Mouse (Mus musculus) embryonic fibroblast, embryonic 13.5 days (primary cell): ENCODE results near the gene C1qbp. TPM values are rescaled to one million over a fixed set of nuclear protein-coding genes. Genes with fewer than 3 reads are reported as not detected.
A peak's percentile ranks its signal among the peaks of the same experiment; 100 is the strongest.

Source experiments
- H3K27ac ChIP-seq: 2 replicates; pipeline ENCODE4 v1.5.1; 2012; ENCODE audit warnings: low read length, control low read depth, inconsistent platforms; ENCODE audit not compliant: insufficient read depth
- H3K4me1 ChIP-seq: 2 replicates; pipeline ENCODE4 v1.6.1; 2011; ENCODE audit warnings: low read length; ENCODE audit not compliant: control insufficient read depth, insufficient read depth
- H3K4me3 ChIP-seq: 2 replicates; pipeline ENCODE4 v1.5.1; 2011; ENCODE audit warnings: mild to moderate bottlenecking, control low read depth, low read length; ENCODE audit not compliant: insufficient read depth
- CTCF ChIP-seq: IDR thresholded peaks from 2 replicates; pipeline ENCODE4 v1.5.1; 2011; ENCODE audit warnings: mild to moderate bottlenecking, control low read depth, low read length, moderate library complexity, borderline replicate concordance; ENCODE audit not compliant: insufficient read depth
- POLR2A ChIP-seq: IDR thresholded peaks from 2 replicates; pipeline ENCODE4 v1.6.1; 2011; ENCODE audit warnings: low read depth, mild to moderate bottlenecking, control low read depth, low read length, moderate library complexity
- polyA plus RNA-seq: library from polyadenylated mRNA; stranded (reverse); fragments of >200 nt; gene quantifications from 2 replicates; pipeline ENCODE4 v1.2.4, GENCODE M21; 2011; ENCODE audit warnings: low read depth; ENCODE audit not compliant: missing spikeins, insufficient read length

Gene C1qbp
- polyA plus RNA-seq, 1 experiment: 163 TPM

- TF ChIP-seq POLR2A (no peak), CTCF (no peak)
- Histone ChIP-seq H3K4me1 (no peaks in the 10 kb centered on the region), H3K4me3 (no peak overlapping the region), H3K27ac (peak overlapping the region; percentile 97)
Observed at GRCm38 (mm10) chr11:70944935-70945817, 37.6 kb downstream of the C1qbp start.

GRCm38 (mm10) chr11:70943651-70944050 is 39.2 kb downstream of the C1qbp start:
- no peak overlapping the region for H3K4me3 ChIP-seq
- no peaks in the 10 kb centered on the region for H3K4me1 ChIP-seq
- no peak overlapping the region for H3K27ac ChIP-seq
- TF ChIP-seq POLR2A (no peak), CTCF (no peak)

- TF ChIP-seq CTCF (no peak), POLR2A (no peak)
- H3K27ac ChIP-seq: no peak overlapping the region
- no peaks in the 10 kb centered on the region for H3K4me1 ChIP-seq
- no peak overlapping the region for H3K4me3 ChIP-seq
Observed at GRCm38 (mm10) chr11:70942596-70942995, 40.2 kb downstream of the C1qbp start.

GRCm38 (mm10) chr11:70935316-70935715 is 47.5 kb downstream of the C1qbp start:
- H3K27ac ChIP-seq: no peak overlapping the region
- TF ChIP-seq POLR2A (no peak), CTCF (no peak)
- H3K4me1 ChIP-seq: no peaks in the 10 kb centered on the region
- no peak overlapping the region for H3K4me3 ChIP-seq

- peak overlapping the region; percentile 82 for H3K27ac ChIP-seq
- TF ChIP-seq CTCF (no peak), POLR2A (no peak)
Observed at GRCm38 (mm10) chr11:70931461-70931860, 51.4 kb downstream of the C1qbp start.

More at GRCm38 (mm10) chr11:70931461-70931860, 51.4 kb downstream of the C1qbp start:
- Histone ChIP-seq H3K4me3 (no peak overlapping the region), H3K4me1 (no peaks in the 10 kb centered on the region)

Other genes with a start within 250 kb of the C1qbp start
- 1.5 and 2.5 TPM in 2 replicates for gene Zfp3, start 218.8 kb downstream of the C1qbp start, polyA plus RNA-seq
- gene Scimp, start 170.4 kb downstream of the C1qbp start, polyA plus RNA-seq: not detected in 2 replicates
- gene Rabep1, start 138.2 kb downstream of the C1qbp start, polyA plus RNA-seq: 54.8 and 57.8 TPM in 2 replicates
- 92.8 and 113 TPM in 2 replicates for gene Nup88, start 13.1 kb downstream of the C1qbp start, polyA plus RNA-seq
- 21.1 and 22.1 TPM in 2 replicates for gene Rpain, start 12.8 kb downstream of the C1qbp start, polyA plus RNA-seq
- 33.1 and 38.4 TPM in 2 replicates for gene Dhx33, start 21.4 kb upstream of the C1qbp start, polyA plus RNA-seq
- gene Mis12, start 36.6 kb upstream of the C1qbp start, polyA plus RNA-seq: 33.1 and 35.2 TPM in 2 replicates
- 68.2 and 74.5 TPM in 2 replicates for gene Derl2, start 36.8 kb upstream of the C1qbp start, polyA plus RNA-seq
- gene 6330403K07Rik, start 50.5 kb upstream of the C1qbp start, polyA plus RNA-seq: 5.8 and 17.6 TPM in 2 replicates
- gene Nlrp1a, start 161.7 kb upstream of the C1qbp start, polyA plus RNA-seq: 0.12 TPM in 1 of 2 replicates, not detected in the other
- not detected in 2 replicates for gene Nlrp1b, start 247.7 kb upstream of the C1qbp start, polyA plus RNA-seq